Comparison of ENCODE assay signal across 8 mouse cellular contexts in the genomic region with DNA sequence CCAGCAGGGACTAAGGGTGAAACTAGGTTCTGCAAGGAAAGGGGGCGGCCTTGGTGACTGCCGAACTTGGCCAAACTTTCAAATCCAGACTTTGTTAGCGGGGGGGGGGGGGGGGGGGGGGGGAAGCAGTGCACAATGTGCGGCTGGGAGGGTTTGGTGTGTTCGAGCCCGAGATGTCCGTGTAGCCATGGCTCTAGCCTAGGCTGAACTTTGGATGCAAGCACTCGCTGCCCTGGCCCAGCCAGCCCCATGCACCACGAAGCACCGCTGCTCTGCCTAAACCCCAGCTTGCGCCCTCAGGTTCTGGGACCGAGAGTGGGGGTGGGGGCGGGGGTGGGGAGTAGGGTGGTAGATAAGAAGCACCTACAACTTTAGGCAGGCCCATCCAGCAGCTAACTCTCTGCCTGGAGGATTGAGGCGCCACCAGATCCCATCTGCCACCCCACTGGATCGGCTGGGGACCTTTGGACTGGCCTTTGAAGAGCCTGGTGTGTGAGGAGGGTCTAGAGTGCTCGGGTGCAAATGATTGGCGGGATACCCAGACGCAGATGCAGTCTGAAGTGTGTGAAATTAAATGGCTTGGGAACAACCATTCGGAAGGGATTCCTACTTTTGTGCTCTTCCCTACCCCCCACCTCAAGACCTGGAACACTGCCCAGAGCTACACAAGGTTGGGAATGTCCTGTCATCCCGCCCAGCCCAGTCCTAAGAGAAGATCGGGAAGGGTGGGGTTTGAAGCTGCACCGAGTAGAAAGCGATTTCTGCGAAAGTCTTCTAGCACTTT. TPM values are rescaled to one million over a fixed set of nuclear protein-coding genes. Genes with fewer than 3 reads are reported as not detected.
DNase-seq lines count a peak whose midpoint lies in the region; ATAC-seq and TF ChIP-seq lines count a peak whose summit lies in the region.

No protein-coding gene starts in this region.

- ATAC-seq in hindbrain, postnatal 0 days, result peak; percentile 72
- peak; percentile 57 for ATAC-seq in liver, embryonic 12.5 days
- peak; percentile 62 for ATAC-seq in neural tube, embryonic 15.5 days (ENCODE audit: low FRiP score)

- no peak for TF ChIP-seq CTCF in hindbrain, postnatal 0 days (IDR thresholded peaks at IDR 0.05; ENCODE audit: low read depth)

- WGBS in hindbrain, postnatal 0 days, result 8% methylated on average over 23 of the region's 24 CpGs
- WGBS in liver, embryonic 12.5 days (ENCODE audit: insufficient replicate concordance), result 3% methylated on average over 22 of the region's 24 CpGs
- 6% methylated on average over 24 of the region's 24 CpGs for WGBS in neural tube, embryonic 15.5 days

- no peaks in the 10 kb centered on the region for H3K36me3 ChIP-seq in ES-E14 (ENCODE audit: control insufficient read depth, insufficient read depth, low read length, poor library complexity, severe bottlenecking)
- no peaks in the 10 kb centered on the region for H3K36me3 ChIP-seq in hindbrain, postnatal 0 days (ENCODE audit: insufficient read depth, low read length)
- no peaks in the 10 kb centered on the region for H3K36me3 ChIP-seq in liver, embryonic 12.5 days
- H3K36me3 ChIP-seq in neural tube, embryonic 15.5 days, result no peaks in the 10 kb centered on the region

- no peak overlapping the region for H3K27ac ChIP-seq in ES-E14 (ENCODE audit: insufficient read depth, low read depth, low read length, poor library complexity, severe bottlenecking)
- H3K27ac ChIP-seq in hindbrain, postnatal 0 days, result peak overlapping the region; percentile 46; the same call in 1 of the 2 replicates
- H3K27ac ChIP-seq in liver, embryonic 12.5 days, result peak overlapping the region; percentile 81
- peak overlapping the region; percentile 60; the same call in 1 of the 2 replicates for H3K27ac ChIP-seq in neural tube, embryonic 15.5 days (replicated peaks)

- H3K27me3 ChIP-seq in hindbrain, postnatal 0 days (ENCODE audit: insufficient read depth, low read length), result no peaks in the 10 kb centered on the region
- peaks cover 22% of the 10 kb centered on the region for H3K27me3 ChIP-seq in liver, embryonic 12.5 days (replicated peaks)
- H3K27me3 ChIP-seq in neural tube, embryonic 15.5 days (replicated peaks), result 0 out of 2 replicates have a peak, but pooled peaks cover 2% of the 10 kb centered on the region

- peak overlapping the region; percentile 50 for H3K9ac ChIP-seq in ES-E14 (ENCODE audit: insufficient read depth, low read depth, low read length, poor library complexity, severe bottlenecking)
- peak overlapping the region; percentile 48; the same call in 1 of the 2 replicates for H3K9ac ChIP-seq in hindbrain, postnatal 0 days (replicated peaks; ENCODE audit: low read length)
- peak overlapping the region; percentile 72 for H3K9ac ChIP-seq in liver, embryonic 12.5 days
- peak overlapping the region; percentile 65 for H3K9ac ChIP-seq in neural tube, embryonic 15.5 days (replicated peaks)

- peak overlapping the region; percentile 78 for H3K4me2 ChIP-seq in hindbrain, postnatal 0 days (ENCODE audit: low read depth, low read length)
- peak overlapping the region; percentile 78 for H3K4me2 ChIP-seq in liver, embryonic 12.5 days
- peak overlapping the region; percentile 99 for H3K4me2 ChIP-seq in neural tube, embryonic 15.5 days

- in situ Hi-C loops in ES-E14 (cut with MboI; ENCODE audit: low sequenced_read_pairs in 2 of 2, unreplicated experiment in 2 of 2), result no loop called here

- H3K4me3 ChIP-seq in ES-E14 (ENCODE audit: insufficient read depth in 1 of 2, low read depth in 1 of 2, low read length in 2 of 2, poor library complexity in 1 of 2, severe bottlenecking in 1 of 2), result peak overlapping the region; percentile 71 to 73; a peak in 3 of 4 replicates
- H3K4me3 ChIP-seq in hindbrain, postnatal 0 days (ENCODE audit: low read length), result peak overlapping the region; percentile 47
- H3K4me3 ChIP-seq in liver, embryonic 12.5 days, result peak overlapping the region; percentile 61
- H3K4me3 ChIP-seq in neural tube, embryonic 15.5 days (replicated peaks), result peak overlapping the region; percentile 59

- no peak for DNase-seq in ES-E14 (ENCODE audit: low read depth, low spot score)
- peak; percentile 72 for DNase-seq in adrenal gland, postnatal 25 days
- peak; percentile 72 for DNase-seq in gastrocnemius, postnatal 10 days
- DNase-seq in hindbrain, postnatal 0 days (ENCODE audit: low spot score), result peak; percentile 70
- DNase-seq in left cerebral cortex, adult 11 months (ENCODE audit: low spot score), result no peak
- DNase-seq in spleen, postnatal 14 days (ENCODE audit: low spot score in 2 of 2), result no peak

- H3K9me3 ChIP-seq in ES-E14 (ENCODE audit: control insufficient read depth, insufficient read depth, low read depth, low read length), result peaks cover 4% of the 10 kb centered on the region
- no peaks in the 10 kb centered on the region for H3K9me3 ChIP-seq in hindbrain, postnatal 0 days (ENCODE audit: low read length)
- H3K9me3 ChIP-seq in liver, embryonic 12.5 days (replicated peaks), result 0 out of 2 replicates have a peak, but pooled peaks cover 2% of the 10 kb centered on the region
- H3K9me3 ChIP-seq in neural tube, embryonic 15.5 days (replicated peaks), result no peaks in the 10 kb centered on the region

- H3K4me1 ChIP-seq in ES-E14 (ENCODE audit: control insufficient read depth in 2 of 2, insufficient read depth in 2 of 2, low read length in 2 of 2, poor library complexity in 1 of 2), result no peaks in the 10 kb centered on the region
- peaks cover 26% of the 10 kb centered on the region; the same call in 1 of the 2 replicates for H3K4me1 ChIP-seq in hindbrain, postnatal 0 days (ENCODE audit: insufficient read depth, low read length)
- peaks cover 66% of the 10 kb centered on the region for H3K4me1 ChIP-seq in liver, embryonic 12.5 days
- H3K4me1 ChIP-seq in neural tube, embryonic 15.5 days, result peaks cover 40% of the 10 kb centered on the region

TF ChIP-seq in ES-E14, 5 proteins besides CTCF, POLR2A, EP300 and RAD21:
- no peak for TF ChIP-seq CHD2 (IDR thresholded peaks at IDR 0.05; ENCODE audit: low read depth, low read length)
- TF ChIP-seq HCFC1 (IDR thresholded peaks at IDR 0.05; ENCODE audit: borderline replicate concordance, insufficient read depth, low read length), result no peak
- no peak for TF ChIP-seq MAFK (IDR thresholded peaks at IDR 0.05; ENCODE audit: insufficient read depth, low read depth, low read length)
- no peak for TF ChIP-seq ZNF384 (IDR thresholded peaks at IDR 0.05; ENCODE audit: low read depth, low read length)
- TF ChIP-seq ZC3H11A (IDR thresholded peaks at IDR 0.05; ENCODE audit: borderline replicate concordance, low read depth, low read length), result no peak

RNA-seq across cellular contexts. Expression of a gene that starts 0.8 kb away (rescaled TPM):
- total RNA-seq in ES-E14 (2012; rRNA removed), result 2.3 and 3.8 TPM in 2 replicates
- 12.4 and 13.3 TPM in 2 replicates for total RNA-seq in adrenal gland, postnatal 25 days (2021)
- total RNA-seq in gastrocnemius, postnatal 10 days (2021), result 10 to 100 TPM; 13.2 to 21.0 TPM
- total RNA-seq in hindbrain, postnatal 0 days (2014; rRNA removed), result 2.0 and 3.2 TPM in 2 replicates
- 1.7 and 1.8 TPM in 2 replicates for polyA plus RNA-seq in hindbrain, postnatal 0 days (2015; fragmentation: Nextera tagmentation; extraction: Ambion mirVana)
- 5.8 and 10.3 TPM in 2 replicates for polyA plus RNA-seq in liver, embryonic 12.5 days (2016; fragmentation: Nextera tagmentation; extraction: Ambion mirVana)
- 3.2 and 6.7 TPM in 2 replicates for polyA plus RNA-seq in neural tube, embryonic 15.5 days (2015; fragmentation: Nextera tagmentation; extraction: Ambion mirVana)

Comparison
In these comparisons a context has a peak if more than half of its experiments do, and no peak if none do; other contexts are left out.
1. DNase-seq: peak in adrenal gland, postnatal 25 days (single experiment), gastrocnemius, postnatal 10 days (single experiment) and hindbrain, postnatal 0 days (single experiment); none in ES-E14 (single experiment), left cerebral cortex, adult 11 months (single experiment) and spleen, postnatal 14 days (0 of 2).
2. Peak in every context shown above with its lines, with median percentiles within 50 percentile points of each other: H3K4me3 ChIP-seq, H3K9ac ChIP-seq, ATAC-seq and H3K4me2 ChIP-seq.